Mouse (Mus musculus): ENCODE results near the gene Zfhx3. TPM values are rescaled to one million over a fixed set of nuclear protein-coding genes. Genes with fewer than 3 reads are reported as not detected.
A peak's percentile ranks its signal among the peaks of the same experiment; 100 is the strongest.

The Zfhx3 gene
- polyA plus RNA-seq, 1 experiment from 2014 or later: 15.0 TPM

DNA sequence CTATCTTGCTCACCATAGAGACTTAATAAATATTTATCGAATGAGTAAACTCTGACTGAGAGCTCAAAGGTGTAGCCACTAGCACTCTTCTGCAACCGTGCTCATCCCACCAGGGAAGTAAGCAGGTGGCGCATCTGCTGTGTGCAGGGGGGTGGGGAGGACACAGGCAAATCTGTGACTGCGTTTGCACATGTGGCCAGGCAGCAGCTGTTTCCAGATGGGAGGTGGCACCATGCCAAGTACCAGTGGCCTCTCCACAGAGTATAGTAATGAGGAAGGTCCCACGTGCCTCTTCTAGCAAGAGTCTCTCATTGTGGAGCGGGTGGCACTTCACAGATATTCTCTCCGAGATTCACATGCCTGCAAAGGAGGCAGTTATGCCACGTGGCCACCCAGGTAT is 481.9 kb downstream of the Zfhx3 start:
- WGBS: 44% methylated on average over 8 of the region's 8 CpGs
- Histone ChIP-seq H3K27me3 (no peaks in the 10 kb centered on the region), H3K9ac (no peak overlapping the region), H3K4me1 (peaks cover 4% of the 10 kb centered on the region; the same call in 1 of the 2 replicates), H3K4me3 (no peak overlapping the region), H3K36me3 (no peaks in the 10 kb centered on the region), H3K27ac (0 out of 2 replicates have a peak overlapping the region, but pooled peaks have one; percentile 24), H3K9me3 (no peaks in the 10 kb centered on the region), H3K4me2 (no peak overlapping the region)
- peak; percentile 65; the same call in 1 of the 2 replicates for ATAC-seq (ENCODE audit: borderline replicate concordance, extremely low read depth, low FRiP score, low TSS enrichment)

DNA sequence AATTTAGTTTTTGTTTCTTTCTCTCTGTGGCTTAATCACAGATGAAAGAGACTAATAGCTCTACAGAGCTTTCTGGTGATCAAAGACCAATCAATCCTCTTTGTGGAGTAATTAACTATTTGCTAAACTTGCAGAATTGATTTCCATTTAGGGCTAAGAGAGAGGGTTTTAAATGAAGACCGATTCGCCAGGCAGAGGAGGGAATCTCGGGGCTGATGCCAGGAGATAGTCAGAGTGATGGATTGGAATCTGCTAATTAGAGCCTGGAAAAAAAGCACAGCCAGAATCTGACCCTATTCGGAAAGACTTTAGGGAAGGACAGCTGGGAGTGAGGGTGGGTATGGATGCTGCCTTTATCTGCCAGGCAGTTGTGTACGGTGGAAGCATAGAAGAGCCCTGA is 490.9 kb downstream of the Zfhx3 start:
- Histone ChIP-seq H3K4me2 (no peak overlapping the region), H3K9me3 (no peaks in the 10 kb centered on the region), H3K36me3 (no peaks in the 10 kb centered on the region), H3K9ac (no peak overlapping the region), H3K4me1 (no peaks in the 10 kb centered on the region), H3K27ac (no peak overlapping the region), H3K4me3 (no peak overlapping the region), H3K27me3 (peaks cover 3% of the 10 kb centered on the region; the same call in 1 of the 2 replicates)
- 26% methylated on average over 5 of the region's 5 CpGs for WGBS
- ATAC-seq (ENCODE audit: borderline replicate concordance, extremely low read depth, low FRiP score, low TSS enrichment): no peak

DNA sequence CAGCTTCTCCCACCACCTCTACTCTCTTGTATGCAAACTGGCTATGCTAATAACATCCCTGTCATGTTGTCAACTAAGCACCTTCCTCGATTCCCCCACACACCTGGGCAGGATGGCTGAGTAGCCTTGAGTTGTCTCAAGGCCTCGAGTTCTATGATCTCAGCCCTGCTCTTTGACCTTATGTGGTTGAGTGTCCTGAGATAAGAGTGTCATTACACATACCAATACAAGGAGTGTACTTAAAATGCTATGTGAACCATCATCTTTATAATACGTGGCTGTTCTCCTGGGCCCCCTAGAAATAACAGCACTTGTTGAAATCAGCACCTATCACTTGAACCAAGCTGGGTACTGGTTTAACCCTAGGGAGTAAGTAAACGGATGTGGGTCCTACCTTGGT is 492.1 kb downstream of the Zfhx3 start:
- ATAC-seq (ENCODE audit: borderline replicate concordance, extremely low read depth, low FRiP score, low TSS enrichment): no peak
- Histone ChIP-seq H3K9ac (no peak overlapping the region), H3K4me2 (no peak overlapping the region), H3K27me3 (peaks cover 3% of the 10 kb centered on the region; the same call in 1 of the 2 replicates), H3K9me3 (no peaks in the 10 kb centered on the region), H3K4me3 (no peak overlapping the region), H3K36me3 (no peaks in the 10 kb centered on the region), H3K4me1 (peaks cover 5% of the 10 kb centered on the region; the same call in 1 of the 2 replicates), H3K27ac (no peak overlapping the region)
- 42% methylated on average over 4 of the region's 4 CpGs for WGBS

DNA sequence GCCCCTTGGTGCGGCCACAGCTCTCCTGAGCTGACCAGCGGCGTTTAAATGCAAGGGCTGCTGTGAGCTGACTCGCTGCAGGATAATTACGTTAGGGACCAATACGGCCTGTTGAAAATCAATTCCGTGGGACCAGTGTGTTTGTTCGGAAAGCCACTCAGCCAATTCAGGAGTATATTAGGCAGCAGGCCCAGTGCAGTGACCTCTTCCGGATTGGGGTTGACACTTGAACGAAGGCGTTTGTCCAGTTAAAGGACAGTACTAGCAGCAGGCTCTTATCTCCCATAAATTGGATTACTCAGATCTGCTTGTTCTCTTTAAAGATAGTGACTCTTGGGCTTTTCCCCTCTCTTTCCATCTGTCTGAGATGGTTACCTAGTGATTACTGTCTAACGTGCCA is 493.9 kb downstream of the Zfhx3 start:
- H3K9me3 ChIP-seq: no peaks in the 10 kb centered on the region
- no peak overlapping the region for H3K27ac ChIP-seq
- peaks cover 7% of the 10 kb centered on the region; the same call in 1 of the 2 replicates for H3K4me1 ChIP-seq
- H3K9ac ChIP-seq: no peak overlapping the region
- H3K36me3 ChIP-seq: no peaks in the 10 kb centered on the region
- no peak overlapping the region for H3K4me3 ChIP-seq
- 72% methylated on average over 12 of the region's 12 CpGs for WGBS
- peaks cover 3% of the 10 kb centered on the region; the same call in 1 of the 2 replicates for H3K27me3 ChIP-seq
- H3K4me2 ChIP-seq: no peak overlapping the region
- ATAC-seq (ENCODE audit: borderline replicate concordance, extremely low read depth, low FRiP score, low TSS enrichment): no peak

DNA sequence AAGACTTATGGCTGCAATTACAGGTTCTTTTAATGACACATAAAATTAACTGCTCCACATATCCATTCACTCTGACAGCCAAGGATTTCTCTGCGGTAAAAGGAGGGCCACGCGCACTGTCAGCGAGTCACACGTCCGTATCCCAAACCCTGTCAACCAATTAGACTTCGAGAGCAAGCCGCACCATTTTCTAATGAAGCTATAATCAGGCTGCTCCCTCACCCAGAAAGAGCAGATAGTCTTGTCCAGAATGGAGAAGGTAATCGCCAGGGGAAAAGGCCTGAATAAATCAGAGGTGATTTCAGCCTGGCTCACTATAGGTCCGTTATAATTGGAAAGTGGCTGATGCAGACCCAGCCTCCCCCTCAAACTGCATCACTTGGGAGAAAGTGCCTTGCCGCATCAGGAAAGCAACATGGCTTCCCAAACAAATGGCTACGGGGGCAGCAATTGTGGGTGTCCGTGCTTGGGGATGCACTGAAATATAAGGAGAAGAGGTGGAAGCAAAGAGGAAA is 494.9 kb downstream of the Zfhx3 start:
- H3K36me3 ChIP-seq: no peaks in the 10 kb centered on the region
- no peak overlapping the region for H3K9ac ChIP-seq
- H3K27me3 ChIP-seq: peaks cover 3% of the 10 kb centered on the region; the same call in 1 of the 2 replicates
- WGBS: 93% methylated on average over 13 of the region's 13 CpGs
- no peaks in the 10 kb centered on the region for H3K9me3 ChIP-seq
- H3K4me2 ChIP-seq: no peak overlapping the region
- peaks cover 7% of the 10 kb centered on the region; the same call in 1 of the 2 replicates for H3K4me1 ChIP-seq
- no peak overlapping the region for H3K4me3 ChIP-seq
- no peak for ATAC-seq (ENCODE audit: borderline replicate concordance, extremely low read depth, low FRiP score, low TSS enrichment)
- H3K27ac ChIP-seq: no peak overlapping the region

DNA sequence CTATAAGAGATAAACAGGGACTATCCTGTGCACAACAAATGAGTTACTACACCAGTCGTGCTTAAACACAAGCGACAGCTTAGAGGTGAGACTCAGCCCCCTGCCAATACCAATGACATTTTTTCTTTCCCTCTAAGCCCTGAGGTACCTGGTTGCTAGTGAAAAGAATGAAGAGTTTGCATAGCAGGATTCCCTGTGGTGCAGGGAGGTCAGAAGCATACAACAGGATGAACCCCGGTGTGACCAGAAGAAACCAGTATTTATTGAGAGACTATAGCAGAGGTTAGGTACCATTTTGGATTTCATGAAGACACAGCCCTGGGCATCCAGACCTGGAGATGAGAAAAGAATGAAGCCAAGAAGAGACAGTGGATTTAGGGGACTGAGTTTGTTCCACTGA is 498.0 kb downstream of the Zfhx3 start:
- no peak overlapping the region for H3K27ac ChIP-seq

DNA sequence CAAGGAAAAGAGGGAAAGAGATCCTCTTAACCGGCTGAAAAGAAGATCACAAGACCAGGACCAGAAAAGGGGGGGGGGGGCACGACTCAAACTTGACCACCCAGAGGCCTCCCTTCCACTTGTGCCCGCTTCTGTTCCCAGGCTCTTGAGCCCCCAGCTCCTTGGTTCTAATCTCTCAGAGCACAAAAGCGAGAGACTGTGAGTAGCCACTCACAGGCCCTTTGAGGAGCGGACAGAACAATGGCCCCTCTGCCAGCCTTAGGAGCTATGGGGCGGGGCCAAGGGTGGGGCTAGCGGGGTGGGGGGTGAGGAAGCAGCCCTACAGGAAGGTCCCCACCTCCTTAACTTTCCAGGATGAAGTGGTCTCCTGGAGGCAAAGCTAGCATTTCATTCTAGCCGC is 508.4 kb downstream of the Zfhx3 start:
- WGBS: 40% methylated on average over 8 of the region's 8 CpGs
- Histone ChIP-seq H3K9me3 (no peaks in the 10 kb centered on the region), H3K9ac (no peak overlapping the region), H3K4me3 (no peak overlapping the region), H3K27me3 (no peaks in the 10 kb centered on the region), H3K4me1 (peaks cover 9% of the 10 kb centered on the region; the same call in 1 of the 2 replicates), H3K4me2 (peak overlapping the region; percentile 21; the same call in 1 of the 2 replicates), H3K36me3 (no peaks in the 10 kb centered on the region), H3K27ac (peak overlapping the region; percentile 48; the same call in 1 of the 2 replicates)
- ATAC-seq (ENCODE audit: borderline replicate concordance, extremely low read depth, low FRiP score, low TSS enrichment): peak; percentile 78

More for the DNA sequence above, 498.0 kb downstream of the Zfhx3 start:
- no peaks in the 10 kb centered on the region for H3K9me3 ChIP-seq
- H3K4me1 ChIP-seq: peaks cover 7% of the 10 kb centered on the region; the same call in 1 of the 2 replicates
- no peak overlapping the region for H3K4me3 ChIP-seq
- no peaks in the 10 kb centered on the region for H3K36me3 ChIP-seq
- no peaks in the 10 kb centered on the region for H3K27me3 ChIP-seq
- H3K4me2 ChIP-seq: no peak overlapping the region
- no peak overlapping the region for H3K9ac ChIP-seq
- 64% methylated on average over 3 of the region's 3 CpGs for WGBS
- ATAC-seq (ENCODE audit: borderline replicate concordance, extremely low read depth, low FRiP score, low TSS enrichment): no peak

DNA sequence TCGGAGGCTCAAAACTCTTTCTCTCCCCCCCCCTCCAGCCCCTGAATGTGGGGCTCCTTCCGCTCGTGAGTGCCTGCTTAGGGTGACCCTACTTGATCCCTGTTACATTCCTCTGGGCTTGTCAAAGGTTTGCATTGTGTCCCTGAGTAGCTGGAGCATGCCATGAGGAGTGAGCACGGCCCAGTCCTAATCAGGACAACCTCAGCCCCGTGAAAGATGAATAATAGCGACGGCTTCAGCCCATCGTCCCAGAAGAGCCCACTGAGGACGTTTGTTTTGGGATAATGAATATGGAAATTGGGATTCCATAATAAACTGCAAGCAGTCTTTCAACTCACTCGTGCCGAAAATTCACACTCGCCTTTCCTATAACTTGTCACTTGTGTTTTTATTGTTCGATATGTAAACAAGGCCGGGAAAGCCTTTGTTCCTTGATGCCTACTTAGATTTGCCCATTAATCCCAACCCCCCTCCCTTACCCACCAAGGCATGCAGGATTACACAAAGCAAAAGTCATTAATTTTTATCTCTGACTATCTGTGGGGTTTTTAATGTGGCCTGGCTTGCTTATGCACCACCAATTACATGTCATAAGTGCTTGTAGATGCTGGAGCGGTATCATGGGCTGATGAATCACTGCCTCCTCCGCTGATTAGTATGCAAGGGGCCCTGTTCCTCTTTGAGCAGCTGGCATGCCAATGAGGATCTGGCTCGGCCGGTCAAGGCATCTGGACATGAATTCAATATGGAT is 512.3 kb downstream of the Zfhx3 start:
- Histone ChIP-seq H3K9me3 (no peaks in the 10 kb centered on the region), H3K9ac (no peak overlapping the region), H3K4me1 (peaks cover 9% of the 10 kb centered on the region; the same call in 1 of the 2 replicates), H3K4me3 (no peak overlapping the region), H3K27ac (no peak overlapping the region), H3K36me3 (no peaks in the 10 kb centered on the region), H3K27me3 (no peaks in the 10 kb centered on the region), H3K4me2 (no peak overlapping the region)
- 51% methylated on average over 18 of the region's 18 CpGs for WGBS
- peak; percentile 46; the same call in 1 of the 2 replicates for ATAC-seq (ENCODE audit: borderline replicate concordance, extremely low read depth, low FRiP score, low TSS enrichment)

DNA sequence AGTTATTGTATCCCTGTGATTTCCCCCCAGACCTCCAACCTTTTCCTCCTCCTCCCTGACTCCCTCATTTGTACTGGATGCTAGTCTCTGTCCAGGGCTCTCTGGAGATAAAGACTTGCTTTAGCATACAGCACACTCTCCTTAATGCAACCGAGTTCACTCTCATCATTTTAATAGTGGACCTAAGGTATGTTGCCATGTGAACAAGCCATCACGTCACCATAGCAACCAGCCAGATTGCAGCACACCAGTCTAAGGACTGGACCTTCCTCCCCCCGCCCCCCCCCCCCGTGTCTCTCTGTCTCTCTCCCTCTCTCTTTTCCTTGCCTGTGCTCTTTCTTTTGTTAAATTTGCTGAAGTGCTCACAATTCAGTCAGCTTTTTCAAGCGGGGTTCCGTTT is 524.2 kb downstream of the Zfhx3 start:
- Histone ChIP-seq H3K4me3 (no peak overlapping the region), H3K27me3 (no peaks in the 10 kb centered on the region), H3K4me1 (peaks cover 3% of the 10 kb centered on the region; the same call in 1 of the 2 replicates), H3K9ac (no peak overlapping the region), H3K9me3 (no peaks in the 10 kb centered on the region), H3K36me3 (no peaks in the 10 kb centered on the region), H3K27ac (no peak overlapping the region), H3K4me2 (no peak overlapping the region)
- ATAC-seq (ENCODE audit: borderline replicate concordance, extremely low read depth, low FRiP score, low TSS enrichment): no peak
- WGBS: 64% methylated on average over 6 of the region's 6 CpGs

DNA sequence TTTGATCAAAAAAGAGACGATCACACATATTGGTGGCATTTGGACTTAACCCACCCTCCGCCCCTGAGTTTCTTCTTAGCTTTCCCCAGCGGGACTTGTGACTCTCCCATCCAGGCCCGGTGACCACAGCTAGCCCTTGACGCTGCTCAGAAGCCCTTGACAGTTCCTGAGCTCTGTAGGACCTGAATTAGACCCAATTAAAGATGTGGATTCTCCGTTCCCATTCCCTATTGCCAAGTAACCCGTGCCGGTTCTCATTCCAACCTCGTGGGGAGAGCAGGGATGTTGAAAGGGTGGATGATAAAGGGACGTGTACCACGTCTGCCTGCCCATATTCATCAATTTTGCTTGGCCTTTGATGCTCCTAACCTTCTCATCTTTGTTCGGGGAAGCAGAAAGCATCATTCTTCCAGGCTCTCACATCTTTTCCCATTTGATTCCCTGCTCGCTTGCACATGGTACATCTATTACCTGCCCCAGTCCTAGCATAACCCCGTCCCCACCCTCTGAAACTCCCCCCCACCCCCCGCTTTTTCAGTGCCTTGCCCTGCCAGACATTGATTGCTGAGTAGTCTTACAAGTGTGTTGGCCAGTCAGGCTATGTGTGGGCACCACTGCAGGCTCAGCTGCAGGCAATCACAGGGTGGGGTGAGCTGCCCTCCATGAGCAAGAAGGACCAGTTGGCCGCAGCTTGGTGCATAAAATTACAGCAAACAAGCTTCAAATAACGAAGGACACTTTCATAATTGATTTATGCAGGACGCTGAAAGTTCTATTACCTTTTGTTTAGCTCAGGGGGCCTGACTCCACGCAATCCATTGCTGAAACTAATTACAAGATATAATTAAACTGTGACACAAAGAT is 525.0 kb downstream of the Zfhx3 start:
- H3K4me3 ChIP-seq: no peak overlapping the region
- H3K9ac ChIP-seq: no peak overlapping the region
- H3K36me3 ChIP-seq: no peaks in the 10 kb centered on the region
- H3K4me2 ChIP-seq: no peak overlapping the region
- peaks cover 3% of the 10 kb centered on the region; the same call in 1 of the 2 replicates for H3K4me1 ChIP-seq
- no peak overlapping the region for H3K27ac ChIP-seq
- no peaks in the 10 kb centered on the region for H3K27me3 ChIP-seq
- no peak for ATAC-seq (ENCODE audit: borderline replicate concordance, extremely low read depth, low FRiP score, low TSS enrichment)
- 78% methylated on average over 19 of the region's 19 CpGs for WGBS
- H3K9me3 ChIP-seq: no peaks in the 10 kb centered on the region

DNA sequence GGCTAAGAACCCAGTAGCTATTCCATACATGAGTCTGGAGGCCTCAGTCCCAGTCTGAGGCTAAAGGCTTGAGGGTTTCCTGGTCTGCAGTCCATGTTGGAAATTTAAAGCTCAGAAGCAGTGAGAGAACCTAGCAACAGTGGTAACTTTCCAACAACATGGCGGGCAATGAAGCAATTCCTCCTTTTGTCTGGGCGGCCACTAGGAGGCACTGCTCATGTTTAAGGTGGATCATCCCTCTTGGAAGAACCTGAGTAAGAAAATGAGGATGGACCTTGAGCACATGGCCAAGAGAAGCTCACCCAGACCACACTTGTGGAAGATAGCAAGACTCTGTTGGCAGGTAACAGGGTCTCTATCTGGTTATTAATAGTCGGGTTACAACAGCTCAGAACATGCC is 527.8 kb downstream of the Zfhx3 start:
- no peak overlapping the region for H3K4me3 ChIP-seq
- H3K36me3 ChIP-seq: no peaks in the 10 kb centered on the region
- H3K27ac ChIP-seq: no peak overlapping the region
- no peak for ATAC-seq (ENCODE audit: borderline replicate concordance, extremely low read depth, low FRiP score, low TSS enrichment)
- peaks cover 12% of the 10 kb centered on the region for H3K4me1 ChIP-seq
- WGBS: 95% methylated on average over 3 of the region's 3 CpGs
- no peak overlapping the region for H3K9ac ChIP-seq
- no peak overlapping the region for H3K4me2 ChIP-seq
- H3K27me3 ChIP-seq: no peaks in the 10 kb centered on the region
- H3K9me3 ChIP-seq: no peaks in the 10 kb centered on the region

All from lung, embryonic 15.5 days (tissue).